Mouse (Mus musculus) adrenal gland, adult 18-20 months (tissue): Measurements from ENCODE around the gene Timm17b. TPM values are rescaled to one million over a fixed set of nuclear protein-coding genes. Genes with fewer than 3 reads are reported as not detected.
"Not testable (repeated sequence)": the region's sequence is repeated elsewhere in the genome, so short reads cannot be mapped to it uniquely, and the experiment has no call there.

Experiments used
- DNase-seq, 2 experiments: peaks; one replicate each; pipeline ENCODE4 v3.0.0; 2021 to 2022; ENCODE audit warnings: low spot score in 2 of 2
- total RNA-seq, 2 experiments: library from RNA; stranded (reverse); gene quantifications; 1 replicate in 1 of 2; 2 replicates in 1 of 2; pipeline ENCODE4 v1.2.3; 2021

The Timm17b gene
- total RNA-seq, 2 experiments from 2014 or later = 85.0 to 107 TPM

DNA sequence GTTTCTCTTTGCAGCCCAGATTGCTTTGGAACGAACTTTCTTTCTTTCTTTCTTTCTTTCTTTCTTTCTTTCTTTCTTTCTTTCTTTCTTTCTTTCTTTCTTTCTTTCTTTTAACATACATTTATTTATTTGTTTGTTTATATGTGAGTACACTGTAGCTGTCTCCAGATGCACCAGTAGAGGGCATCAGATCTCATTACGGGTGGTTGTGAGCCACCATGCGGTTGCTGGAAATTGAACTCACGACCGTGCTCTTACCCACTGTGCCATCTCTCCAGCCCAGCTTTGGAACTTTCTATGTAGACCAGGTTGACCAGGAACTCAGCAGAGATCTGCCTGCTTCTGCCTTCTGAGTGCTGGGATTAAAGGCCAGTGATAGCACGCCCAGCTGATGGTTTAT is 18.8 kb downstream of the Timm17b start:
- DNase-seq = not testable (repeated sequence)

GRCm38 (mm10) chrX:7919601-7920383 is 20.6 kb downstream of the Timm17b start, which contains the start of gene Pcsk1n:
Pcsk1n (plus strand) TSS chrX:7919822.
- DNase-seq = no peak

DNA sequence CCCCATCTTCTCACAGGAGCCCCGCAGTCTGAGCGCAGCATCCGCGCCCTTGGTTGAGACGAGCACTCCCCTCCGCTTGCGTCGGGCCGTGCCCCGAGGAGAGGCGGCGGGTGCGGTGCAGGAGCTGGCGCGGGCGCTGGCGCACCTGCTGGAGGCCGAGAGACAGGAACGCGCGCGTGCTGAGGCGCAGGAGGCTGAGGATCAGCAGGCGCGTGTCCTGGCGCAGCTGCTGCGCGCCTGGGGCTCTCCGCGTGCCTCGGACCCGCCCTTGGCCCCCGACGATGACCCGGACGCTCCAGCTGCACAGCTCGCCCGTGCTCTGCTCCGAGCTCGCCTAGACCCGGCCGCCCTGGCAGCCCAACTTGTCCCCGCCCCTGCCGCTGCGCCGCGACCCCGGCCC is 22.9 kb downstream of the Timm17b start:
- no peak for DNase-seq

GRCm38 (mm10) chrX:7926266-7926665 is 27.1 kb downstream of the Timm17b start:
- no peak for DNase-seq

- DNase-seq = no peak
These were observed 28.0 kb downstream of the Timm17b start for GRCm38 (mm10) chrX:7927116-7927515.

- DNase-seq = no peak
These were observed 29.2 kb downstream of the Timm17b start, which contains the start of gene Eras for GRCm38 (mm10) chrX:7928270-7928790. Eras (minus strand) TSS chrX:7928607.

DNA sequence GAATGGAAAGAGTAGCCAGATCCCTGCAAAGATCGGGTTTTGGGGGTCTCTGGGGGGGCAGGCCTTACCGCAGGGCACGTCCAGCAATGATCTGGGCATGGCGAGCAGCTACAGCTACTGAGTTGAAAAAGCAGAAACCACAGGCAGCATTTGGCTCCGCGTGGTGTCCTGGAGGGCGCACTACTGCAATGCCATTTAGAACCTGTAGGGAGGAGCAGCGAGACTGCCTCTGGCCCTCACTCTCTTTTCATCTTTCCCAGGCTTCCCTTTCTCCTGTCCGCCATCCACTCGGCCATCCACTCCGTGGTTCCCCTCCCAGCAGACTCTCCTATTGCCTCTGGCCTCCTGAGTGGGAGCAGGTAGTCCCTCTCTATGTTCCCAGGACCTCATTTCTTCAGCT is 37.7 kb downstream of the Timm17b start:
- DNase-seq = no peak

GRCm38 (mm10) chrX:7937667-7938066 is 38.5 kb downstream of the Timm17b start:
- no peak for DNase-seq

GRCm38 (mm10) chrX:7945618-7946017 is 46.5 kb downstream of the Timm17b start:
- DNase-seq = no peak

- DNase-seq = no peak
These were observed 48.1 kb downstream of the Timm17b start, which contains the start of gene Hdac6 for GRCm38 (mm10) chrX:7947108-7947899. Hdac6 (minus strand) TSS chrX:7947889.

- DNase-seq = peak; percentile 73
These were observed 48.8 kb downstream of the Timm17b start for GRCm38 (mm10) chrX:7947900-7948492.

DNA sequence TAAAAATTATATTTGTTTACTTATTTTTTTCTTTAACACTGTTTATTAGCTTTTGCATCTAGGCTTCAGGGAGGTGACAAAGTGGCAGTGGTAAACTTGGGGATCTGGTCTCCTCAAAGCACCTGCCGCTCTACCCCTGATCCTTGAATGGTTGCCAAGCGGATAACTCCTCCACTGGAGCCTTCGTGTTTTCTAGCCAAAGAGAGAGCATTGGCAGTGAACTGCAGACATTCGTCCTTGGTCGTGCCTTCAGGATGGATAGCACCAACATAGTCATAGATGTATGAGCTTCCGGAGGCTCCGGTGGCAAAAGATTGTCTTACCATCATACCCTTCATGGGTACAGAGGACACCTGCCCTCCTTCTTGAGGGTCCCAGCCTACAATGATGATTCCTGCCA is 50.9 kb downstream of the Timm17b start:
- no peak for DNase-seq

Other genes starting within 250 kb of the Timm17b start
- 10 to 100 TPM in 1 of 2 experiments, 1 to 10 TPM in 1; 8.8 to 11.7 TPM for gene Prickle3, start 242.1 kb upstream of the Timm17b start, total RNA-seq
- gene Plp2, start 228.0 kb upstream of the Timm17b start, total RNA-seq = 10 to 100 TPM; 54.4 to 68.4 TPM
- gene Magix, start 218.1 kb upstream of the Timm17b start, total RNA-seq = under 1 TPM; 0.46 to 0.64 TPM
- 10 to 100 TPM; 48.0 to 59.9 TPM for gene Gpkow, start 202.2 kb upstream of the Timm17b start, total RNA-seq
- gene Wdr45, start 185.0 kb upstream of the Timm17b start, total RNA-seq = 10 to 100 TPM; 45.4 to 62.8 TPM
- under 1 TPM in 1 of 2 experiments, not detected in 1; 0.58 TPM for gene Gm45208, start 177.1 kb upstream of the Timm17b start, total RNA-seq
- 10 to 100 TPM; 12.1 to 16.3 TPM for gene Praf2, start 170.9 kb upstream of the Timm17b start, total RNA-seq
- 1 to 10 TPM; 2.0 to 2.6 TPM for gene Ccdc120, start 148.5 kb upstream of the Timm17b start, total RNA-seq
- gene Tfe3, start 136.8 kb upstream of the Timm17b start, total RNA-seq = 10 to 100 TPM; 41.9 to 56.9 TPM
- gene Gripap1, start 109.6 kb upstream of the Timm17b start, total RNA-seq = 10 to 100 TPM; 52.4 to 54.4 TPM
- under 1 TPM; 0.54 to 0.76 TPM for gene Kcnd1, start 77.1 kb upstream of the Timm17b start, total RNA-seq
- 10 to 100 TPM; 57.4 to 63.1 TPM for gene Otud5, start 58.0 kb upstream of the Timm17b start, total RNA-seq
- gene Pim2, start 21.1 kb upstream of the Timm17b start, total RNA-seq = 10 to 100 TPM in 1 of 2 experiments, 1 to 10 TPM in 1; 8.1 to 13.4 TPM
- gene Slc35a2, start 15.3 kb upstream of the Timm17b start, total RNA-seq = 10 to 100 TPM; 38.9 to 50.3 TPM
- gene Pqbp1, start 88 bp upstream of the Timm17b start, total RNA-seq = 100 to 1,000 TPM in 1 of 2 experiments, 10 to 100 TPM in 1; 97.4 to 121 TPM
- not detected for gene Gm10491, start 8.5 kb downstream of the Timm17b start, total RNA-seq
- gene Gm10490, start 10.2 kb downstream of the Timm17b start, total RNA-seq = not detected
- 10 to 100 TPM; 48.9 to 64.9 TPM for gene Pcsk1n, start 20.5 kb downstream of the Timm17b start, total RNA-seq
- not detected for gene Eras, start 29.2 kb downstream of the Timm17b start, total RNA-seq
- gene Hdac6, start 48.5 kb downstream of the Timm17b start, total RNA-seq = 10 to 100 TPM; 14.4 to 15.0 TPM
- not detected for gene Gata1, start 78.7 kb downstream of the Timm17b start, total RNA-seq
- gene Glod5, start 119.1 kb downstream of the Timm17b start, total RNA-seq = not detected
- 10 to 100 TPM in 1 of 2 experiments, 1 to 10 TPM in 1; 8.6 to 11.1 TPM for gene Suv39h1, start 175.4 kb downstream of the Timm17b start, total RNA-seq
- 1 to 10 TPM; 1.7 to 3.1 TPM for gene Was, start 191.1 kb downstream of the Timm17b start, total RNA-seq
- gene Wdr13, start 233.5 kb downstream of the Timm17b start, total RNA-seq = 10 to 100 TPM; 58.0 to 61.7 TPM
- gene Rbm3, start 246.5 kb downstream of the Timm17b start, total RNA-seq = 100 to 1,000 TPM; 107 to 140 TPM